Mouse (Mus musculus): ENCODE measurements around the gene Ccdc92b.

The Ccdc92b gene

GRCm38 (mm10) chr11:74619201-74619955 lies at the start of gene Ccdc92b:
TSS of gene Ccdc92b (plus strand) at chr11:74619605.
- DNase-seq, result peak; percentile 69

- DNase-seq, result no peak
Measured at GRCm38 (mm10) chr11:74569735-74570134, 49.7 kb upstream of the Ccdc92b start.

- no peak for DNase-seq
Measured at GRCm38 (mm10) chr11:74572459-74573061, 46.8 kb upstream of the Ccdc92b start.

GRCm38 (mm10) chr11:74574768-74575434 lies 44.5 kb upstream of the Ccdc92b start:
- peak; percentile 27 for DNase-seq

GRCm38 (mm10) chr11:74575940-74576339 lies 43.5 kb upstream of the Ccdc92b start:
- DNase-seq, result peak; percentile 46

GRCm38 (mm10) chr11:74577068-74577467 lies 42.3 kb upstream of the Ccdc92b start:
- peak; percentile 9 for DNase-seq

GRCm38 (mm10) chr11:74581333-74581732 lies 38.1 kb upstream of the Ccdc92b start:
- DNase-seq, result peak; percentile 18

- peak; percentile 87 for DNase-seq
Measured at GRCm38 (mm10) chr11:74582464-74582863, 36.9 kb upstream of the Ccdc92b start.

GRCm38 (mm10) chr11:74583824-74584349 lies 35.5 kb upstream of the Ccdc92b start:
- DNase-seq, result peak; percentile 25

GRCm38 (mm10) chr11:74584946-74585723 lies 34.3 kb upstream of the Ccdc92b start:
- DNase-seq, result peak; percentile 52

- DNase-seq, result peak; percentile 77
Measured at GRCm38 (mm10) chr11:74586401-74586800, 33.0 kb upstream of the Ccdc92b start.

- DNase-seq, result peak; percentile 90
Measured at GRCm38 (mm10) chr11:74589401-74590238, 29.8 kb upstream of the Ccdc92b start.

- no peak for DNase-seq
Measured at GRCm38 (mm10) chr11:74590239-74590596, 29.2 kb upstream of the Ccdc92b start.

- peak; percentile 16 for DNase-seq
Measured at GRCm38 (mm10) chr11:74590691-74591090, 28.7 kb upstream of the Ccdc92b start.

- peak; percentile 16 for DNase-seq
Measured at GRCm38 (mm10) chr11:74592246-74592645, 27.2 kb upstream of the Ccdc92b start.

GRCm38 (mm10) chr11:74597283-74597989 lies 22.0 kb upstream of the Ccdc92b start:
- no peak for DNase-seq

- DNase-seq, result no peak
Measured at GRCm38 (mm10) chr11:74597990-74598337, 21.4 kb upstream of the Ccdc92b start.

GRCm38 (mm10) chr11:74602286-74602685 lies 17.1 kb upstream of the Ccdc92b start:
- no peak for DNase-seq

- no peak for DNase-seq
Measured at GRCm38 (mm10) chr11:74610068-74610467, 9.3 kb upstream of the Ccdc92b start.

- DNase-seq, result no peak
Measured at GRCm38 (mm10) chr11:74610545-74611176, 8.7 kb upstream of the Ccdc92b start, which contains the start of gene Rap1gap2. TSS of gene Rap1gap2 (minus strand) at chr11:74610915.

GRCm38 (mm10) chr11:74611437-74611836 lies 8.0 kb upstream of the Ccdc92b start:
- DNase-seq, result no peak
